Comparison of ENCODE assay signal across 8 mouse cellular contexts in the genomic region with DNA sequence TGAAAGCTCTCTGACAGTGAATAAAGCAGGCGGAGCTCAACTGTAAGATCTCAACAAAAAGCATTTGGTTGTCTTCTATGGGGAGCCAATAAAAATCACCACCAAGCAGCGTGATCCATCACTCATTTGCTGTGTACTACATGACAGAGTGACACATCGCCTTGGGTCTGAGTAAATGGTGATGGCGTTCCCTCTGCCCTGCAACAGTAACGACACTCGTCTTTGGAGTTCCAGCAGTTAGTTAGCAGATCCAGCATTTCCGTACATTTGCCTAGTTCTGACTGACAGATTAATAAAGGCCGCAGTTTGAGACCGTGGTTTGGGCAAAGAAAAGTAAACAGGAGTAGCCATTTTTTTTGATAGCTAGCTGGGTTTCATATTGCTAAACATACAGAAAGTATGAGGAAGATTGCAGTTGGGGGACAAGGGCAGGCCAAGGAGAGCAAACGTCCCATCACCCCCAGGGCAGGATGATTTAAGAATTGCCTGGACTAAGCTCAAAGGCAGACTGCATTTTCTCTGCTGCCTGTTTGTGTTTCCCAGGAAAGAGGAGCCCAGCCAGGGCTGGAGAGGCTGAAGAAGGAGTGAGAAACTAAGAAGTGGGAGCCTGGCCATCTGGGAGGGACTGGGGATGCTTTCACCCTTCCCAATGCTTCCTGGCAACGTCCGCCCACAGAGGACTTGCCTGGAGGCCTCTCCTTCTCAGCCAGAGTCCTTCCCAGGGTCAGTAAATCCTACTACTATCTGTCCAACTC. TPM values are rescaled to one million over a fixed set of nuclear protein-coding genes. Genes with fewer than 3 reads are reported as not detected.
A peak's percentile ranks its signal among the peaks of the same experiment; 100 is the strongest.
DNase-seq lines count a peak whose midpoint lies in the region; ATAC-seq and TF ChIP-seq lines count a peak whose summit lies in the region.
"Had no signal": no experiment of that assay in that cellular context is flagged by ENCODE, and none has a peak within 500 bp of the region (broad histone marks: within the 10 kb centered on the region; RNA-seq: fewer than 3 reads in every experiment).

No protein-coding gene starts in this region.

- H3K4me3 ChIP-seq in cerebellum, adult 2 months (replicated peaks; ENCODE audit: insufficient read depth, low read depth, low read length) = no peak overlapping the region
- no peak overlapping the region for H3K4me3 ChIP-seq in midbrain, embryonic 16.5 days (ENCODE audit: low read depth, low read length)
- H3K4me3 ChIP-seq: heart, embryonic 15.5 days had no signal

- H3K4me1 ChIP-seq in cerebellum, adult 2 months (ENCODE audit: control insufficient read depth, insufficient read depth, low read length) = no peaks in the 10 kb centered on the region
- H3K4me1 ChIP-seq in midbrain, embryonic 16.5 days (ENCODE audit: control insufficient read depth, insufficient read depth, low read length) = no peaks in the 10 kb centered on the region
- H3K4me1 ChIP-seq: heart, embryonic 15.5 days had no signal

- H3K9ac ChIP-seq in midbrain, embryonic 16.5 days (ENCODE audit: low read depth, low read length) = no peak overlapping the region
- H3K9ac ChIP-seq: heart, embryonic 15.5 days had no signal

- H3K36me3 ChIP-seq in midbrain, embryonic 16.5 days (ENCODE audit: control insufficient read depth, insufficient read depth, low read length) = no peaks in the 10 kb centered on the region
- H3K36me3 ChIP-seq: heart, embryonic 15.5 days had no signal

- ATAC-seq in midbrain, embryonic 16.5 days = peak; percentile 84

- no peak overlapping the region for H3K4me2 ChIP-seq in midbrain, embryonic 16.5 days (ENCODE audit: low read length)
- H3K4me2 ChIP-seq: heart, embryonic 15.5 days had no signal

- H3K9me3 ChIP-seq in midbrain, embryonic 16.5 days (replicated peaks; ENCODE audit: control insufficient read depth, low read length, poor library complexity, severe bottlenecking) = no peaks in the 10 kb centered on the region
- H3K9me3 ChIP-seq: heart, embryonic 15.5 days had no signal

- TF ChIP-seq POLR2A in cerebellum, adult 2 months (IDR thresholded peaks at IDR 0.05; ENCODE audit: borderline replicate concordance, insufficient read depth, low read length) = no peak

- peak; percentile 31 for DNase-seq in adipocyte (ENCODE audit: low spot score)
- DNase-seq in cerebellum, adult 2 months = peak; percentile 21 to 46
- peak; percentile 68 for DNase-seq in gastrocnemius, postnatal 25 days
- DNase-seq in layer of hippocampus, adult 8-10 months (ENCODE audit: low spot score in 2 of 2) = peak; percentile 49 to 72
- peak; percentile 61 to 63 for DNase-seq in urinary bladder, postnatal 36 days (ENCODE audit: low spot score in 2 of 2)
- no peak for DNase-seq in retina, postnatal 1 day

- H3K27ac ChIP-seq in cerebellum, adult 2 months (ENCODE audit: insufficient read depth, low read length) = 0 out of 2 replicates have a peak overlapping the region, but pooled peaks have one; percentile 39
- peak overlapping the region; percentile 64 for H3K27ac ChIP-seq in midbrain, embryonic 16.5 days (ENCODE audit: low read length)
- H3K27ac ChIP-seq: heart, embryonic 15.5 days had no signal

- no peak for TF ChIP-seq CTCF in cerebellum, adult 2 months (IDR thresholded peaks at IDR 0.05; ENCODE audit: borderline replicate concordance, insufficient read depth, low read depth, low read length)

- 35% methylated on average over 12 of the region's 12 CpGs for WGBS in cerebellum, adult 2 months
- WGBS in midbrain, embryonic 16.5 days = 65% methylated on average over 12 of the region's 12 CpGs

- no peaks in the 10 kb centered on the region for H3K27me3 ChIP-seq in cerebellum, adult 2 months (ENCODE audit: control insufficient read depth, insufficient read depth, low read length)
- no peaks in the 10 kb centered on the region for H3K27me3 ChIP-seq in midbrain, embryonic 16.5 days (ENCODE audit: control insufficient read depth, insufficient read depth, low read depth, low read length)

RNA-seq across cellular contexts. Expression of gene Fjx1, which starts 11.5 kb away (rescaled TPM):
- polyA plus RNA-seq in cerebellum, adult 2 months (2012; rRNA removed) = 31.4 and 31.9 TPM in 2 replicates
- total RNA-seq in gastrocnemius, postnatal 25 days (2021) = 1 to 10 TPM in 1 of 2 experiments, under 1 TPM in 1; 0.77 to 1.0 TPM
- 10 to 100 TPM; 45.0 to 47.7 (median 46.3) TPM for total RNA-seq in layer of hippocampus, adult 8-10 months (2022)
- polyA plus RNA-seq in midbrain, embryonic 16.5 days (2015; fragmentation: Nextera tagmentation; extraction: Ambion mirVana) = 28.0 and 29.5 TPM in 2 replicates

RNA-seq across cellular contexts. Expression of gene Trim44, which starts 56.1 kb away (rescaled TPM):
- 105 and 107 TPM in 2 replicates for polyA plus RNA-seq in cerebellum, adult 2 months (2012; rRNA removed)
- total RNA-seq in gastrocnemius, postnatal 25 days (2021) = 10 to 100 TPM; 13.5 to 13.9 TPM
- 100 to 1,000 TPM; 163 to 178 (median 170) TPM for total RNA-seq in layer of hippocampus, adult 8-10 months (2022)
- 57.1 and 59.6 TPM in 2 replicates for polyA plus RNA-seq in midbrain, embryonic 16.5 days (2015; fragmentation: Nextera tagmentation; extraction: Ambion mirVana)

Comparison
In these comparisons a context has a peak if more than half of its experiments do, and no peak if none do; other contexts are left out.
1. RNA of gene Fjx1, which starts 11.5 kb away (total RNA-seq): 45.0 to 47.7 TPM in layer of hippocampus, adult 8-10 months; 0.77 to 1.0 TPM in gastrocnemius, postnatal 25 days; every median in the first group is over 10 times any median in the second.
2. RNA of gene Trim44, which starts 56.1 kb away (total RNA-seq): 163 to 178 TPM in layer of hippocampus, adult 8-10 months; 13.5 to 13.9 TPM in gastrocnemius, postnatal 25 days; every median in the first group is over 10 times any median in the second.